Mouse (Mus musculus) ovary, postnatal 14 days (tissue): Measurements from ENCODE around the gene Proca1.

Source experiments
- DNase-seq: peaks from one replicate; pipeline ENCODE4 v3.0.0; 2022; ENCODE audit warnings: low spot score

Gene Proca1

GRCm38 (mm10) chr11:78166161-78166560, 27.0 kb upstream of the Proca1 start:
- DNase-seq, result no peak

- DNase-seq, result no peak
Measured at GRCm38 (mm10) chr11:78166640-78167039, 26.6 kb upstream of the Proca1 start.

- DNase-seq, result no peak
Measured at GRCm38 (mm10) chr11:78167257-78167959, 25.8 kb upstream of the Proca1 start.

- no peak for DNase-seq
Measured at GRCm38 (mm10) chr11:78168541-78169468, 24.4 kb upstream of the Proca1 start.

GRCm38 (mm10) chr11:78170306-78170705, 22.9 kb upstream of the Proca1 start:
- no peak for DNase-seq

GRCm38 (mm10) chr11:78171328-78171727, 21.9 kb upstream of the Proca1 start:
- no peak for DNase-seq

GRCm38 (mm10) chr11:78172034-78172747, 21.0 kb upstream of the Proca1 start:
- no peak for DNase-seq

GRCm38 (mm10) chr11:78172748-78173383, 20.3 kb upstream of the Proca1 start:
- DNase-seq, result no peak

GRCm38 (mm10) chr11:78174506-78174905, 18.7 kb upstream of the Proca1 start:
- no peak for DNase-seq

- DNase-seq, result no peak
Measured at GRCm38 (mm10) chr11:78175771-78176401, 17.3 kb upstream of the Proca1 start.

- DNase-seq, result peak; percentile 80
Measured at GRCm38 (mm10) chr11:78176402-78176862, 16.8 kb upstream of the Proca1 start, which contains the start of the genes Nek8 and Tlcd1. TSS of gene Nek8 (minus strand) at chr11:78176675. TSS of gene Tlcd1 (plus strand) at chr11:78176711.

GRCm38 (mm10) chr11:78176905-78177331, 16.3 kb upstream of the Proca1 start:
- DNase-seq, result no peak

- DNase-seq, result no peak
Measured at GRCm38 (mm10) chr11:78177437-78177836, 15.8 kb upstream of the Proca1 start.

- peak; percentile 98 for DNase-seq
Measured at GRCm38 (mm10) chr11:78177903-78178858, 15.0 kb upstream of the Proca1 start.

GRCm38 (mm10) chr11:78178859-78179437, 14.2 kb upstream of the Proca1 start:
- DNase-seq, result peak; percentile 66

- no peak for DNase-seq
Measured at GRCm38 (mm10) chr11:78179438-78179999, 13.7 kb upstream of the Proca1 start.

- no peak for DNase-seq
Measured at GRCm38 (mm10) chr11:78180081-78180761, 13.0 kb upstream of the Proca1 start.

GRCm38 (mm10) chr11:78181830-78182357, 11.3 kb upstream of the Proca1 start:
- DNase-seq, result no peak
